Mouse (Mus musculus) heart, embryonic 15.5 days (tissue): ENCODE data around the gene Trp53inp2. TPM values are rescaled to one million over a fixed set of nuclear protein-coding genes. Genes with fewer than 3 reads are reported as not detected.

Experiments
- ATAC-seq: fragments of 200-750 bp; cut with Nextera tagmentation; replicated peaks from 2 replicates; pipeline ENCODE4 v1.8.0; 2017; ENCODE audit warnings: low read depth, moderate TSS enrichment; ENCODE audit not compliant: insufficient number of reproducible peaks, insufficient read depth, low FRiP score
- H3K27ac ChIP-seq: fragments of 300-500 bp; sonication (generic); 2 replicates; pipeline ENCODE4 v1.5.1; 2015; ENCODE audit warnings: mild to moderate bottlenecking, inconsistent platforms
- H3K27me3 ChIP-seq: fragments of 300-500 bp; sonication (generic); 2 replicates; pipeline ENCODE4 v1.6.1; 2015; ENCODE audit warnings: inconsistent platforms
- H3K36me3 ChIP-seq: fragments of 300-500 bp; sonication (generic); 2 replicates; pipeline ENCODE4 v1.6.1; 2015; ENCODE audit warnings: mild to moderate bottlenecking, inconsistent platforms
- H3K4me1 ChIP-seq: fragments of 300-500 bp; sonication (generic); replicated peaks from 2 replicates; pipeline ENCODE4 v1.6.1; 2015; ENCODE audit warnings: inconsistent platforms
- H3K4me2 ChIP-seq: fragments of 300-500 bp; sonication (generic); 2 replicates; pipeline ENCODE4 v1.6.1; 2015; ENCODE audit warnings: inconsistent platforms, mild to moderate bottlenecking, moderate library complexity
- H3K4me3 ChIP-seq: fragments of 300-500 bp; sonication (generic); 2 replicates; pipeline ENCODE4 v1.5.1; 2015; ENCODE audit warnings: mild to moderate bottlenecking, inconsistent platforms
- H3K9ac ChIP-seq: fragments of 300-500 bp; sonication (generic); 2 replicates; pipeline ENCODE4 v1.6.1; 2015; ENCODE audit warnings: mild to moderate bottlenecking, inconsistent platforms
- H3K9me3 ChIP-seq: fragments of 300-500 bp; sonication (generic); replicated peaks from 2 replicates; pipeline ENCODE4 v1.6.1; 2016; ENCODE audit warnings: inconsistent platforms
- WGBS: fragments of 180-500 bp; shearing (Covaris S2); methylation state at CpG from one replicate; pipeline ENCODE4 v1.1.7; 2015; ENCODE audit warnings: mixed read lengths; 5-methylcytosine and 5-hydroxymethylcytosine counted together
- polyA plus RNA-seq: library from polyadenylated mRNA; unstranded; fragments of >200 nt; fragmentation: Nextera tagmentation; extraction: Ambion mirVana; gene quantifications from 2 replicates; pipeline ENCODE4 v1.2.1, GENCODE M21; 2015

Trp53inp2 gene
- polyA plus RNA-seq, 1 experiment from 2014 or later: 103 TPM

- H3K36me3 ChIP-seq: peaks cover 37% of the 10 kb centered on the region
- no peak overlapping the region for H3K9ac ChIP-seq
- peaks cover 2% of the 10 kb centered on the region; the same call in 1 of the 2 replicates for H3K27me3 ChIP-seq
- no peak for ATAC-seq
- H3K9me3 ChIP-seq: no peaks in the 10 kb centered on the region
- 34% methylated on average over 7 of the region's 7 CpGs for WGBS
- H3K4me3 ChIP-seq: no peak overlapping the region
- H3K27ac ChIP-seq: no peak overlapping the region
- H3K4me2 ChIP-seq: no peak overlapping the region
- H3K4me1 ChIP-seq: peaks cover 65% of the 10 kb centered on the region
Measured at GRCm38 (mm10) chr2:155385090-155385489, 4.2 kb downstream of the Trp53inp2 start.

GRCm38 (mm10) chr2:155385731-155386533, 5.1 kb downstream of the Trp53inp2 start:
- Histone ChIP-seq H3K36me3 (peaks cover 44% of the 10 kb centered on the region), H3K4me1 (peaks cover 62% of the 10 kb centered on the region), H3K9me3 (no peaks in the 10 kb centered on the region), H3K4me2 (no peak overlapping the region), H3K27ac (no peak overlapping the region), H3K9ac (no peak overlapping the region), H3K4me3 (no peak overlapping the region), H3K27me3 (no peaks in the 10 kb centered on the region)
- 65% methylated on average over 18 of the region's 18 CpGs for WGBS
- ATAC-seq: no peak

GRCm38 (mm10) chr2:155386534-155386899, 5.7 kb downstream of the Trp53inp2 start:
- no peak overlapping the region for H3K4me3 ChIP-seq
- WGBS: 39% methylated on average over 27 of the region's 27 CpGs
- no peak overlapping the region for H3K4me2 ChIP-seq
- no peaks in the 10 kb centered on the region for H3K27me3 ChIP-seq
- H3K4me1 ChIP-seq: peaks cover 60% of the 10 kb centered on the region
- H3K9me3 ChIP-seq: no peaks in the 10 kb centered on the region
- H3K9ac ChIP-seq: no peak overlapping the region
- H3K27ac ChIP-seq: no peak overlapping the region
- no peak for ATAC-seq
- H3K36me3 ChIP-seq: peaks cover 48% of the 10 kb centered on the region

GRCm38 (mm10) chr2:155387052-155387451, 6.2 kb downstream of the Trp53inp2 start:
- Histone ChIP-seq H3K27me3 (no peaks in the 10 kb centered on the region), H3K4me3 (no peak overlapping the region), H3K9me3 (no peaks in the 10 kb centered on the region), H3K36me3 (peaks cover 48% of the 10 kb centered on the region), H3K4me1 (peaks cover 60% of the 10 kb centered on the region), H3K9ac (no peak overlapping the region), H3K4me2 (no peak overlapping the region), H3K27ac (no peak overlapping the region)
- no peak for ATAC-seq
- 79% methylated on average over 4 of the region's 4 CpGs for WGBS

- Histone ChIP-seq H3K9ac (no peak overlapping the region), H3K4me2 (no peak overlapping the region), H3K36me3 (peaks cover 52% of the 10 kb centered on the region), H3K4me1 (peaks cover 46% of the 10 kb centered on the region), H3K27me3 (no peaks in the 10 kb centered on the region), H3K9me3 (no peaks in the 10 kb centered on the region), H3K27ac (peak overlapping the region; percentile 31; the same call in 1 of the 2 replicates), H3K4me3 (no peak overlapping the region)
- ATAC-seq: no peak
- 76% methylated on average over 2 of the region's 2 CpGs for WGBS
Measured at GRCm38 (mm10) chr2:155388573-155388972, 7.7 kb downstream of the Trp53inp2 start.

GRCm38 (mm10) chr2:155394586-155394985, 13.7 kb downstream of the Trp53inp2 start:
- Histone ChIP-seq H3K4me2 (no peak overlapping the region), H3K4me1 (0 out of 2 replicates have a peak, but pooled peaks cover 2% of the 10 kb centered on the region), H3K9me3 (no peaks in the 10 kb centered on the region), H3K27me3 (no peaks in the 10 kb centered on the region), H3K27ac (no peak overlapping the region), H3K4me3 (no peak overlapping the region), H3K36me3 (peaks cover 35% of the 10 kb centered on the region), H3K9ac (no peak overlapping the region)
- 79% methylated on average over 5 of the region's 5 CpGs for WGBS
- ATAC-seq: no peak

GRCm38 (mm10) chr2:155400276-155400675, 19.4 kb downstream of the Trp53inp2 start:
- Histone ChIP-seq H3K27ac (no peak overlapping the region), H3K36me3 (peaks cover 37% of the 10 kb centered on the region)

GRCm38 (mm10) chr2:155401926-155402325, 21.1 kb downstream of the Trp53inp2 start:
- ATAC-seq: no peak
- no peak overlapping the region for H3K4me2 ChIP-seq
- WGBS: 94% methylated on average over 4 of the region's 4 CpGs
- peaks cover 48% of the 10 kb centered on the region for H3K36me3 ChIP-seq
- no peaks in the 10 kb centered on the region for H3K27me3 ChIP-seq
- no peak overlapping the region for H3K27ac ChIP-seq
- H3K9me3 ChIP-seq: no peaks in the 10 kb centered on the region
- H3K4me3 ChIP-seq: no peak overlapping the region
- H3K4me1 ChIP-seq: 0 out of 2 replicates have a peak, but pooled peaks cover 7% of the 10 kb centered on the region
- no peak overlapping the region for H3K9ac ChIP-seq

More at GRCm38 (mm10) chr2:155400276-155400675, 19.4 kb downstream of the Trp53inp2 start:
- no peak overlapping the region for H3K9ac ChIP-seq
- no peaks in the 10 kb centered on the region for H3K9me3 ChIP-seq
- H3K4me3 ChIP-seq: no peak overlapping the region
- H3K27me3 ChIP-seq: no peaks in the 10 kb centered on the region
- 0 out of 2 replicates have a peak, but pooled peaks cover 7% of the 10 kb centered on the region for H3K4me1 ChIP-seq
- no peak for ATAC-seq
- H3K4me2 ChIP-seq: no peak overlapping the region

GRCm38 (mm10) chr2:155404635-155405034, 23.8 kb downstream of the Trp53inp2 start:
- no peak overlapping the region for H3K4me3 ChIP-seq
- no peak for ATAC-seq
- no peak overlapping the region for H3K27ac ChIP-seq
- H3K36me3 ChIP-seq: peaks cover 62% of the 10 kb centered on the region
- no peaks in the 10 kb centered on the region for H3K9me3 ChIP-seq
- H3K4me1 ChIP-seq: 0 out of 2 replicates have a peak, but pooled peaks cover 7% of the 10 kb centered on the region
- no peak overlapping the region for H3K4me2 ChIP-seq
- H3K27me3 ChIP-seq: no peaks in the 10 kb centered on the region
- WGBS: 92% methylated on average over 1 of the region's 1 CpGs
- no peak overlapping the region for H3K9ac ChIP-seq

- peaks cover 50% of the 10 kb centered on the region for H3K36me3 ChIP-seq
- WGBS: 81% methylated on average over 2 of the region's 2 CpGs
- H3K4me1 ChIP-seq: no peaks in the 10 kb centered on the region
- no peaks in the 10 kb centered on the region for H3K9me3 ChIP-seq
- no peak overlapping the region for H3K4me3 ChIP-seq
- no peak overlapping the region for H3K9ac ChIP-seq
- no peak for ATAC-seq
- no peaks in the 10 kb centered on the region for H3K27me3 ChIP-seq
- H3K4me2 ChIP-seq: no peak overlapping the region
- H3K27ac ChIP-seq: no peak overlapping the region
Measured at GRCm38 (mm10) chr2:155420911-155421310, 40.1 kb downstream of the Trp53inp2 start.

GRCm38 (mm10) chr2:155436445-155436844, 55.6 kb downstream of the Trp53inp2 start:
- Histone ChIP-seq H3K4me2 (no peak overlapping the region), H3K27ac (no peak overlapping the region), H3K9me3 (no peaks in the 10 kb centered on the region), H3K4me1 (no peaks in the 10 kb centered on the region), H3K27me3 (no peaks in the 10 kb centered on the region), H3K9ac (no peak overlapping the region), H3K36me3 (peaks cover 41% of the 10 kb centered on the region), H3K4me3 (no peak overlapping the region)
- ATAC-seq: no peak
